Mouse (Mus musculus): ENCODE results near the gene Nsg1.
A peak's percentile ranks its signal among the peaks of the same experiment; 100 is the strongest.

The Nsg1 gene

DNA sequence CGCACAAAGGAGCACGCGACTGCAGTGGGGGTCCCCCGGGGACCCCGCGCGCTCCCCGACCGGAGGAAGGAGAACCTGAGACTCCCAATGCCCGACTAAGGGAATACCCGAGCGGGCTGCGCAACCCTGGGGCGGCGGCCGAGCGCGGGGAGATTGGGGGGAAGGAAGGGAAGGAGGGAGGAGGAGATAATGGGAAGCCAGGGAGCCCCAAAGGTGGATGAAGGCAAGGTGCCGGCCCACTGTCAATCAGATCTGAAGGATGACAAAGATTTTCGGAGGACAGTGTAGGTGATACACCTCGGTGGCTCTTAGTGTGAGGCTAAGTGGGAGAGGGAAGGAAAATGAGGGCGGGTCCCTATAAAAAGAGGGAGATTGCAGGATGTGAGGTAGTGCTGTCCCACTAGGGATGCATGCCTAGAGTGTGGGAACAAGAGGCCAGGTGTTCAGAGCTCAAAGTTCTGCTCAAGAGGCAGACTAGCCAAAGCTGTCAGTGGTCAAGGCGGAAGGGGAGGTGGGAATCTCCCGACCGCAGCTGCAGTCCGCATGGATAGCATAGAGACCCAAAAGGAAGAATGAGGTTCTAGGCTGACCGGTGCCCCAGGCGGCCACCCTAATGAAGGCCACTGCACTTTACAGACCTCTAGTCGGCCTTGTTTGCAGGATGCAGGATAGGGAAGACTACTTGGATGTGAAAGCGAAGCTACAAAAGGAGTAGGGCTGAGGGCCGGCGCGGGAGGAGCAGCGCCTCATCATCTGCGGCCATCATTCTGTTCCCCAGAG is at the start of gene Nsg1:
Gene Nsg1 (minus strand): TSS at position 274 of the 780 bp plus-strand sequence.
- no peak for DNase-seq (ENCODE audit: low spot score in 2 of 2)

DNA sequence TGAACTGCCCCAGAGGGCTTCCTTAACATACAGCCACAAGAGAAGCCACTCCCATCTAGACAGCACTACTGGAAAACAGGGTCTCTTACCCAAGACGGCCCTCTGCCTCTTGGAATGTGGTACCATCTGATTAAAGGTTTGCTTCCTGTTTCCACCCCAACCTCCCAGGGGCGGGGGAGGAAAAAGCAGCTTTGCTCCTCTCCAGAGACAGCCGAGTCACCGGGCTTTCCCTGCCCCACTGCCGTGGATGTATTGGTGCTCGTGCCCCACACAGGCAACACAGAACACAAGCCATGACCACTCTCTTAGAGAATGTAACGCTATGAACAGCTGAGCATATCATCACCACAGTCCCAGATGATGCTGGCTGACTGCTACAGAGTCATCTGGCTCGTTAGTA is 49.3 kb upstream of the Nsg1 start:
- no peak for DNase-seq (ENCODE audit: low spot score in 2 of 2)

DNA sequence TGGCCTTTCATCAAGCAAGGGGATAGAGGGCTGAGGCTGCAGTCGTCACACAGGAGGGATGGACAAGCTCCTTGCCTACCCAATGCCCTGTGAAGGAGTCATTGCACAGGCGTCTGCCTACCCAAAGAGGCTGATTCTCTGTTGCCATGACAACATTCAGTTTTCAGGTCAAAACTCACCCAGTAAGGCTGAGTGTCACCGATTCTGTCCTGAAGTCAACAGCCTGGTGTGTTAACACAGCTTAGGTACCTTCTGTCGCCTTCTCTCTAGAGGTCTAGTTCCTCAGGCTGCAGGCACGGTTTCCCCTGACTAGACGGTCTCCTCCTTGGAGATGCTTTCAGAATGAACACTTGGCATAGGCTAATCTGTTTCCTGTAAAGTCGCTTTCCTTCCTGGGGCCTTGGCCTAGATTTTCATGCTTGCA is 45.6 kb upstream of the Nsg1 start:
- DNase-seq (ENCODE audit: low spot score in 2 of 2): no peak

DNA sequence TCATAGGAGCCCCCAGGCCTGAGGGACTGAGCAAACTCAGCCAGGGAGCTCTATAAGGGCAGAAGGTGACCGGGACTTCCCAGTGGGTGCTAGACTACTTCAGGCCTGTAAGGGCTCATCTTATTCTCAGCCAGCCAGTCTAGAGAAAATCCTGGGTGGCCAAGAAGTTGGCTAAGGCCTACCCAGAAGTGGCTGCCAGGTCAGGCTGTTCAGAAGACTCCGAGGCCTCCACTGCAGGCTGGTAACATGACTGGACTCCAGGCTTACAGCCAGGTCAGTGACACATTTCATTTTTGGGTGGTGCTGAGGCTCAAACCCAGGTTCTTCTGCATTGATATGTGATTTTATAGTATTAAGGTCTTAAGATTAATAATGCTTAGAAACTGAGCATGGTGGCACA is 40.0 kb upstream of the Nsg1 start:
- no peak for DNase-seq (ENCODE audit: low spot score in 2 of 2)

DNA sequence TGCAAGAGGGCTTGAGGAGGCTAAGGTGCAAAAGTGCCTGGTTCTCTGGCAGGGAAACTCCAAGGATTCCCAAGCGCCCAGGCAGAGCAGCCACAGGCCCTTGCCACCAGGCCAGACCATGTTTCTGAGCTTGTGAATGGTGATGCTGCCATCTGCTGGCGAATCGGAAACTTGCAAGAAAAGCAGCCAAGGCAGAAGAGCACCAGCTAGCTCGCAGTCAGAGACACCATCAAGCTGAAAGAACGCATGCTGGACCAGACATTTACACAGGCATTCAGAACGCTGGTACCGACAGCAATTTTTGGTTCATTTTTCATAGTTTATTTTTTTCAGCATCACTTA is 37.7 kb upstream of the Nsg1 start:
- peak; percentile 52 to 84 for DNase-seq (ENCODE audit: low spot score in 2 of 2)

DNA sequence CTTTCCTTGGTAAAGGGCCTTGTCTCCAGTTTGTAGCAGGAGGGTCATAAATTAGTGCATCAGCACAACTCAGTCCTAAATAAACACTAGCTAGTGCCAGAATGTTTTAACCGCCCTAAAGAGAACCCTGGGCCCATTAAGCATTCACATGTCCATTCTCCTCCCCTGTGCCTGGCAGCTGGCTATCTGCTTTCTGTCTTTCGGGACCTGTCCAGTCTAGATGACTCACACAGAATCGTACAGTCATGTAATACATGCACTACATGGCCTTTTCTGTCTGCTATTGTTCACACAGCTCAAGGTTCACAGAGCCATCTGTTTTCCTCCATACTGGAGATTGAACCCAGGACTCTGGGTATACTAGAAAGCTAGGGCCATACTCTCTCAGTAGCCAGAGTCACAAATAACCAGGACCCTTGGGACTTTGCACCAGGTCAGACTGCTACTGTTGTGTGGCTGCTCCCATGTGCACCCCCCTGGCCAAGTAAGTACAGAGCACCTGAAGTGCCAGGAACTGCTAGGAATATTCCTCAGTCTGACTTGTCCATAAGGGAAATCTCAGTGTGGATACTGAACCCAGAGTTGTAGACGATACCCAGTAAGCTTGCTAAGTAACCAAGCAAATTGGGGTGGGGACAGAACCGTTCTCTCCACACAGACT is 37.2 kb upstream of the Nsg1 start:
- no peak for DNase-seq (ENCODE audit: low spot score in 2 of 2)

DNA sequence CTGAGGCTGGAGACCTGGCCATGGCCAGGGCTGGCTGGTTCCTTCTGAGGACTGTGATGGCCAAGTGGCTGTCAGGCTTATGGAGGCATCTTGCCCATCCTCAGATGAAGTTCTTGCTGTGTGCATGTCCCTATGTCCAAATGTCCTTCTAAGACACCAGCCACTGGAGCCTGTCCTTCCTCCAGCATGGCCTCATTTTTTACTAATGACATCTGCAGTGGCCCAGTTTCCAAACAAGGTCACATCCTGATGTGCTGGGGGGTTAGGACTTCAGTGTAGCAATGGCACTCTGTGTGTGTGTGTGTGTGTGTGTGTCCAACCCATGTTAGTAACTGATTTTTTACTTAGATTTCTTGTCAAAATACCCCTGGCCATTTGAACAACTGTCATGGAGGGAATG is 36.2 kb upstream of the Nsg1 start:
- DNase-seq (ENCODE audit: low spot score in 2 of 2): no peak

DNA sequence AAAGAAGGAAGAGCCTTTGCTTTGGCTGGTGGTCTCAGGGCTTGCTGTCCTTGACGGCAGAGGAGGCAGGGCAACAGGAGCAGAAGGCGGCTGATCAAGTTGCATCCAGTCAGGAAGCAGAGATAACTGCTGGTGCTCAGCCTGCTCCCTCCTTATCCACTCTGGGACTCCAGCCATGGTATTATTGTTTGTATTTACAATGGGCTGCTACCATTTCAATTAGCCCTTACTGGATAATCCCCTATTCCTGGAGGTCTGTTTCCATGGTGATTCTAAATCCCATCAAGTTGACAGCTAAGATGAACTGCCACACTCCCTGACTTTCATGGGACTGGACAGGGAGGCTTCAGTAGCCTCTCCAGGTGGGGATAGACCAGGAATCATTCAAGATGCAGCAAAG is 35.2 kb upstream of the Nsg1 start:
- DNase-seq (ENCODE audit: low spot score in 2 of 2): no peak

DNA sequence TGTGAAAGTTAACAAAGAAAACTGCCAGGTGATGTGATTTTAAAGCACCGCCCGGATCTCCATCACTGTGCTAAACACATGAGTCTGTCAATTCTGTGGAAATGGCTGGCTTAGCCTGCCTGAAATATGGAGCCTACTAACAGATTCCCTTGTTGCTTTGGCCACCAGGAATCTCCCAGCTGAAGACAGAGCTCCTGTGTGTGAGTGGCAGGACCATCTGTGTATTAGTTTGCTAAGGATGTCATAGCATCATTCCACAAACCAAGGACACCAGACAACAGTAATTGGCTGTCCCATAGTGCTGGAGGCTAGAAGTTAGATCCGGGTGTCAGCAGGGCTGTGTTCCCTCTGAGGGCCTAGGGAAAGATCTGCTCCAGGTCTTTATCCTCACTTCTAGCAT is 31.2 kb upstream of the Nsg1 start:
- no peak for DNase-seq (ENCODE audit: low spot score in 2 of 2)

DNA sequence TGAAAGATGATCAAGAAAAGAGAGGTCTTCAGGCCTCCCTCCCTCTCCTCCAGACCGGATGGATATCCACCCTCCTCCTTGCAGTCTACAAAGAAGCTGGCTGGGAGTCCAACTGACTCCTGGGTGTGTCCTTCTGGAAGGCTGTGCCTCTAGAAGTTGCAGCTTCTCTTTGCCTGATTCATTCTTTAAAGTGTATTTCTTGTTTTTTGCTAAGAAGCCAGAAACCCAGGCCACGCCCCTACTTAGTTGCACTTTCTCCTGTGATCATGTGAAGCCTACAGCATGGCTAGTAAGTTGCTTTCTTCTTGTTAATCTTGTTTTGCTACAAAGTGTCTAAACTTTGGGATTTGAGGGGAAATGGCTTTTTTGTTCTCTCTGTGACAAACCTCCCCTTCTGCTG is 27.3 kb upstream of the Nsg1 start:
- no peak for DNase-seq (ENCODE audit: low spot score in 2 of 2)

DNA sequence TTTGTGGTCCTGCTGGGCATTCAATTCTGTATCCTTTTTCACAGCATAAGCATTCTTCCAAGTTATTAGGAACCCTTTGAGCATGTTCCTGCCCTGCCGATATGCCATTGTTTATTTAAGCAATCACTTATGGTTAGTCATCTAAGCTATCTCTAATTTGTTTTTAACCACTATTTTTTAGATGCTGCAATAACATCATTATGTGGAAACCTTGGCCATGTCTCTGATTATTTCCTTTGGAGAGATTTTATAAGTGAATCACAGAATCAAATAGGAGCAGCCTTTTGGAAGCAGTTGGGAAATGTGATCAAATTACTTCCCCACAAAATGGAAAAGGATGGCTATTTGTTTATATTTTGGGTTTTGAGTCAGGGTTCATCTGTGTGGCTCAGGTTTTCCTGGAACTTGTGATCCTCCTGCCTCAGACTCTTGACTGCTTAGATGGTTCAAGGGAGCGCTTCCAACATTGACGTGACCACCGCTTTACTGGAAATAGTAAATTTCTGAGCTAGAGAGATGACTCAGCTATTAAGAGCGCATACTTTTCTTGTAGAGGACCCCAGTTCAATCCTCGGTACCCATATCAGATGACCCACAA is 25.1 kb upstream of the Nsg1 start:
- DNase-seq (ENCODE audit: low spot score in 2 of 2): no peak

DNA sequence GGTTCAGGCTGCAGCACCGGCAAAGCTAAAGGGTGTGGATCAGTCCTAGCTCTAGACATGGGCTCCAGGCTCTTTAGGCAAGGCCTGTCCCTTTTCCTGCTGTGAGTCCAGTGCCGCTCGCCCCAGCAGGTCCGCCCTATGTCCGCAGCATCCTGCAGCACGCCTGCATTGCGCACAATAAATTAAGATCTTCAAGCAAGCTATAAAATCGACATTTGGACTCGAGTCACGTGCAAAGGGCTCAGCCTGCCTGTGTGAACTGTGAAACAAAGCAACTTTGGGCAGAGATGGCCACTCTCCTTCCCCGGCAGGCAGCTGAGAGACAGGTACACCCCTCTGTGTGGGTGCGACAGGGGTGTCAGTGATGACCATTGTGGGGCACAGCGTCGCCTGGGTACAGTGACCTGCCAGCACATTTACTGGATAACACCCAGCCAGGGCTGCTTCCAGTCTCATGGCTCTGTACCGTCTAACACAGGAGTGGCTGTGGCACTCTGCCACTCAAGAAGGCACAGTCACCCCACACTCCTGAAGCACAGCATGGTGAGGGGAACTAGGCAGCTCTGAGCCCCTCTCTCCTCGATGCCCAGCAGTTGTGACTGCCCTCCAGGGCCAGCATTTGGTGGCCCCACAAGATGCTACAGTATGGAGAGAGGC is 14.7 kb upstream of the Nsg1 start:
- DNase-seq (ENCODE audit: low spot score in 2 of 2): no peak

DNA sequence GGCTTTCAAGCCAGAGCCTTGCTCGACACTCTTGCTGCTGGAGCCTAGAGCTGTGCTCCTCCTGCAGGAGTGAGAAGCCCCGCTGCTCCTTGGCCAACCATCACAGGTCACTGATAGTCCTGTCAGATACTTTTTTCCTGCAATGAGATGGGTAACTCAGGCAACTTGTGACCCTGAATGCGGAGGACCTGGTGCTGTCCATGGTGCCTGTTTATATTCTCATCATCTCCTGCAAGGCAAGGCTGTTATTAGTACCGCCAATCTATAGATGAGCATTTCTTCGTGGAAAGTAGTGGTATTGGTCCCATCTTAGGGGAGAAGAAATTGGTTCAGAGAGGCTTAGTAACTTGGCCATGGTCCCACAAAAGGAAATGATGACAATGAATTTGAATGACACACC is 14.1 kb upstream of the Nsg1 start:
- DNase-seq (ENCODE audit: low spot score in 2 of 2): no peak

DNA sequence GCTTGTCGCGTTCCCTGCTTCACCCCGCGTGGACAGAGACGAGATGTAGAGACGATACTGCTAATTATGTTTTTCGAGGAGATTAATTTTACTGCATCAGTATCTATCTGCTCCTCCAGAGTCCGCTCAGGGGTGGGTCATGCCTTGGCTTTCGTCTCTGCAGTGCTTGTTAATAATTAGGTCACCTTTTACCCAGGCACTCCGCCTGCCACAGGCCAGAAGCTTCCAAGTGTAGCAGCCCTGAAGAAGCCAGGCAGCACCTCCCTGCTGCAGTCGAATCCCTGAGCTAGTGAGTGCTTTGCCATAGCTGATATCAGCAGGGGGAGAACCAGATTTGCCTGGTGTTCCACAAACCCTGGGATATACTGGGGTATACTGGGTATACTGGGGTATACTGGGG is 8.8 kb upstream of the Nsg1 start:
- no peak for DNase-seq (ENCODE audit: low spot score in 2 of 2)

DNA sequence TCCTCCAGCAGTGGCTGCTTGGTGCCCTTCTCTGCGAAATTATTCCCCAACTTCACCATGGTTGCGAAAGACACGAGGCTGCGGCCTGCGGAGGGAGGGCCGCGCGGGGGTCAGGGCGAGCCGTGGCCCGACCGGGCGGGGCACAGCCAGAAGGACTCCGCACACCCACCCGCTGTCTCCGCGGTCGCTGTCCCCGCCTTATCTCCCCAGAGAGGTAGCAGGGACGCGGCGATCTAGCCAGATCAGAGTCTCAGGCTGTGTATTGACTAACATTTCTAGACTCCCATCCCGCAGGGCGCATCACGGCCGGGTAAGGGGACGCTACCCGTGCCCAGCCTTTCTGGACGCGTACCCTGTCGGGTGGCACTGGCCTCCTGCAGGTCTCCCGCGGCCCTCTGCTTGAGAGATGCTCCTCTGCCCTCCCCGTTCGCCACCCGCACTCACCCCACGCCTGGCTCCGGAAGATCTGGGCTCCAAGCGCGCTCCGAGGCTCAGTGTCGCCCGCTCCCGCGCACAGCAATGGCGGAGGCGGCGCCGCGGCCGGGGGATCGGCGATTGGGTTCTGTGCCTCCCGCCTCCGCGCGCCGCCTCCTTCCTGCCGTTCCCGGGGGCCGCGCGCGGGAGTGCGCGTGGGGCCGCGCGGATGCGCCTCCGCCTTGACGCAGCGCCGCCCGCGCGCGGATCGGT is 617 bp downstream of the Nsg1 start:
- no peak for DNase-seq (ENCODE audit: low spot score in 2 of 2)

DNA sequence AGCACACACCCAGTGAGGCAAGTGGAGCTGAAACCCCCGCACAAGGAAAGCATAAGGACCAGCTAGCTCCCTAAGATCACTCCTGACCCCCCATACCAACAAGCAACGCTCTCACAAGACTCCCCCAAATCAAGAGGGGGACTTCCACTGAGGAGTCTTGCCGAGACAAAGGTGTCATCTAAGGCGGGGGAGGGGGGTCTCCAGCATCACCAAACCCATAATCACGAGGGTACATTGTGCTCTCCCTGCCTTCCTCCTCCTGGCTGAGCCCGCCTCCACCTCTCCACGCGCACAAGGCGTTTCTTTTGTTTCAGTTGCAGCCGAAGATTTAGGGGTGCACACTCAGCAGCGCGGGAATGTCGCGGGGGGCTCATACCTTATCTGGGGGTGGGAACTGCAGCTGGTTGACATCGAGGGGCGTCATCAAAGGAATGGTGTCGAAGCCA is 1.2 kb downstream of the Nsg1 start:
- no peak for DNase-seq (ENCODE audit: low spot score in 2 of 2)

DNA sequence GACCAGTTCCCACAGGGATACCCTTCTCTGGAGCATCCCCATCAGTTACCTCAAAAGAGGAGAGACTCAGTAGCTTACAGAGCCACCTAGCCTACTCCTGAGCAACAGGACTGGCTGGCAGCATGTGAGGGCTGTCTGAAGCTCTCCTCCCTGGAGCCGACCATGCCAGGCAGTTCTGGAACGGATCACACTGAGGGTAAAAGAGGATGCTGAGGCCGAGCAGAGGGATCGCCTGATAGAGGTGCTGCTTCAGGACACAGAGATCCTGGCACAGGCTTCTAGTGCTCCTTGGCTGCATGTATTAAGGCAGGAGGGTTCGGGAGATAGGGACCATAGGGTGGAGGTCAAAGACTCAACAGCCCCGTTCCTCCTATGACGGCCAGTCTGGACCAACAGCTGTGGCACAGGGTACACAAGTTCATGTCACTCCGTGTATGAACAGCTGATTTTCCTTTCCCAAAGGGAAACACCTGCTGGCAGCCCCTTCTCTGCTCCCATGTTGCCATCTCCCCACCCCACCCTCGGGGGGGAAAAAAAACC is 2.2 kb downstream of the Nsg1 start:
- DNase-seq (ENCODE audit: low spot score in 2 of 2): no peak

DNA sequence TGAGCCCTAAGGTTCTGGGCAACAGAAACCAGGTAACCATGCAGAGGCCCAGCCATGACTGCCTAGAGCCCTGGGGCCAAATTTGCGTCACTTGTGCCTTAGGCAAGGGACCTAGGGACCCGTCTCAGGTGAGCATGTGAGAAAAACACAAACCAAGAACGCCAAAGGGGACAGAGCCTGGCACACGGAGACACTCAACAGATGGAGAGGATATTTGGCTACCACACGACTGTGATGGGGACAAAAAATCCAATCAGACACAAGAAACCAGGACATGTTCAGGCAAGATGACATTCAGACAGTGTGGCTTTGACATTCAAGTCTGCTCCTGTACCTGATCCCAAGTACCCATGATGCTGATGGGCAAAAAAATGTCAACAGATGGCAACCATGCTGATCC is 6.1 kb downstream of the Nsg1 start:
- DNase-seq (ENCODE audit: low spot score in 2 of 2): no peak

DNA sequence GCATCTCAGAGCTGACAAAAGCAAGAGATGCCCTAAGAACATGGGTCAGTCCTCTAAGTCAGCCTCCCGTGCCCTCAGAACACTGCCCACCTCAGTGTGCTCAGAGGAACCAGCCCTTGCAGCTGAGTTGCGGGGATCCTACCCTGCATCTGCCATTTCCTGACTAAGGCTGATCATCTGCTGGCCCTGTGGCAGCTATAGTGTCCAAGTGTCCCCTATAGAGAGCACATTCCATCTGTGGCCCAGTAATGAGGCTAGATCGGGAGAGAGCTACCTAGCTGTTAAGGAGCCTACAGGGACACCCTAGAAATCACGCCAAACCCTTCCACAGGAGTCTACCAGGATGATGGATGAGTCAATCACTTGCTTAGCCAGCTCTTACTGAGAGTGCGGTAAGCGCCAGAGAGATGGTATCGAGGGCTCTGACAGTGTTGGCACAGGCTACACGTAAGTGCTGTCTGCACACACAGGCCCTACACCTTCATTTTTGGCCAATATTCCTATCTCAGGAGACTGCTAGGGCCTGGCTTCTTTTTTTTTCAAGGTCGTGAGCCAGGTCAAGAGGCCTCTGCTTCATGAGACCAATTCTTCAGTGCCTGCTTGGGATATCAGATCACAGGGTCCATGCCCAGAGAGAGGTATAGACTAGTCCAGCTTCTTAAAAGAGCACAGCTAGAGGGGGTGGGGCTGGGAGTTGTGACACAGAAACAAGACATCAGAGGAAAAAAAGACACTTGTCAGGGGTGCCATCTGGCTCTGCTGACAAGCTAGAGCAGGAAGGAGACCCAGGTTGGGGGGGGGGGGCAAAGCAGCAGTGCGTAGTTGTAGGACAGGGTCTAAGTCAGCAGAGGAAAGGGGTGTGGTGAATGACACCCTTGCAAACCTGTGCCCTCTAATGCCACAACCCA is 7.3 kb downstream of the Nsg1 start:
- no peak for DNase-seq (ENCODE audit: low spot score in 2 of 2)

DNA sequence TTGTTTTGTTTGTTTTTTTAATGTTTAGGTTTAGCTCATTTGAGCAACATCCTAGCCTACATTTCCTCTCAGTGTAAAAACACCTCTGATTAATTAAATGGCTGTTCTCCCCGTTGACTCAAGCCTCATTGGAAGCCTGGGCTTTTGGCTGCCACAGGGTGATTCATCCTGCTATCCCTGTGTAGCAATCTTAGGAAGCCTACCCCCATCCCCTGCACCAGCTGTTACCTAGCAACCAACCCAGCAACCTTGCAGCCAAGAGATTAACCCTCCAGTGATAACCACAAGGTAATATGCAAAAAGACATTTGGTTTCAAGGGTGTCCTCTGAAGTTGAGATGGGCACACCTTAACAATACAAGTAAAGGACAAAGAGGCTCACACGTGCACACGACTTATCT is 8.4 kb downstream of the Nsg1 start:
- DNase-seq (ENCODE audit: low spot score in 2 of 2): no peak

DNA sequence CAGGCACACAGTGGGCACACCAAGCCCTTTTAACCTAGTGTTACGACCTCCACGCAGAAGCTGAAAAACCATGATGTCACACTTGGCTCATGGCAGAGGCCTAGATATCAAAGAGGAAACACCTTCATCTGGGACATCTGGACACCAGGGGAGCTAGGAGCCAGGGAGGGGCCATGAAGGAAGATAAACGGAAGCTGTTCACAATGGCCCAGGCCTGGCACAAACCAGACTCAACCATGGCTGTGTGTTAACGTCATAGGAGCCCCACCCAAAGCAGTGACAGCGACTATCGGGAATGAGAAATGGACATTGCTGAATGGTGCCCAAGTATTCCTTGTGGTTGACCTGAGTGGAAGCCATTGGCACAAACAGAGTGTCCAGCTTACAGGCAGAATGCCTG is 13.2 kb downstream of the Nsg1 start:
- no peak for DNase-seq (ENCODE audit: low spot score in 2 of 2)
